Mouse (Mus musculus) heart, adult 2 months (tissue): ENCODE results near the gene Zfp979.

Experiments used
- CTCF ChIP-seq: fragments of 200-600 bp; IDR thresholded peaks from 2 replicates; pipeline ENCODE4 v1.8.1; 2022; ENCODE audit warnings: antibody characterized with exemption, mild to moderate bottlenecking, moderate library complexity
- EP300 ChIP-seq: fragments of 200-500 bp; IDR thresholded peaks from 2 replicates; pipeline ENCODE4 v1.6.1; 2011; ENCODE audit warnings: low read depth, low read length, control low read depth; ENCODE audit not compliant: insufficient read depth
- POLR2A ChIP-seq: fragments of 200-500 bp; IDR thresholded peaks from 2 replicates; pipeline ENCODE4 v1.6.1; 2011; ENCODE audit warnings: mild to moderate bottlenecking, low read depth, low read length, control low read depth; ENCODE audit not compliant: insufficient read depth

- TF ChIP-seq CTCF: no peak
- no peak for TF ChIP-seq POLR2A
- no peak for TF ChIP-seq EP300
Measured at GRCm38 (mm10) chr4:147598831-147599230, 43.5 kb downstream of the Zfp979 start.
